Mouse (Mus musculus) mouse embryonic stem cell (cell line): ENCODE results near the gene Cntnap2.

Source experiments
- in situ Hi-C, 2 experiments: fragments of 300-500 bp; cut with MboI; formaldehyde crosslinking; loops; 1 replicate in 1 of 2; 3 replicates in 1 of 2; pipeline ENCODE4 v1.14.3; 2019 to 2020; ENCODE audit warnings: low sequenced_read_pairs in 2 of 2, low pct_unique_long_range_greater_than_20kb in 1 of 2, mixed read lengths in 1 of 2; ENCODE audit not compliant: unreplicated experiment in 1 of 2

The Cntnap2 gene

DNA sequence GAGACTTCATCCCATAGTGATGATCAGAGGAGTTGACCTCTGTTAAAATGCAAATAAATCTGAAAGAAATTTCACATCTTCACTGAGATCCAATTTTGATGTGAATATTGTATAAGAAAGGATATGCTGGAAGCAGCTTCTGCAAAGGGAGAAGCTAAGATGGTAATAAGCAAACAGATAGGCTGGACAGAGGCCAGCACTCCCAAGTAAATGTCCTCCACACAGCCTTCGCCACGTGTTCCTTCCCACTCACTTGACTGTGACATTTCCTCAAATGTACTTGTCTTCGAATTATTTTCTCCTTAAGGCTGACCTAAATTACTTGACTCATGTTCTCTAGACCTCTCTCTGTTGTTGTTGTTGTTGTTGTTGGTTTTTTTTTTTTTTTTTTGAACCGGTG, 981.5 kb downstream of the Cntnap2 start:
- in situ Hi-C loops: no loop called here

DNA sequence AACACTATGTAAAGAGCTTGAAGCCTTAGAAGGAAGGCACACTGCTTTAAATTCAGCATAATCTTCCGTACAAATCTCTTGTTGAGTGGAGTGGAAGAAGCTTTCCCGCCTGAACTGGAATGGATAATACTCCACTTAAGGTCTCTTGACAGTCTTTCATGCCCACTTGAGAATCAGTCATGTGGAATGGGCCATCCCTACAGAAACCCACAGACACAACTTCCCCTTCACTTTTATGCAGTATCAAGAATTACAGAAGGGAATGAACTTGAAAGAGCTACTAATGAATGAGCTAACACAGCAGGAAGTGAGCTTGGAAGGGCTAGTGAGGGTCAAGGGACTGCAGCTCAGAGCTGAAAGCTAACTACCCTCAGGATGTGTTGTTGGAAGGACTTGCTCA, 1021.1 kb downstream of the Cntnap2 start:
- in situ Hi-C loops: no loop called here

DNA sequence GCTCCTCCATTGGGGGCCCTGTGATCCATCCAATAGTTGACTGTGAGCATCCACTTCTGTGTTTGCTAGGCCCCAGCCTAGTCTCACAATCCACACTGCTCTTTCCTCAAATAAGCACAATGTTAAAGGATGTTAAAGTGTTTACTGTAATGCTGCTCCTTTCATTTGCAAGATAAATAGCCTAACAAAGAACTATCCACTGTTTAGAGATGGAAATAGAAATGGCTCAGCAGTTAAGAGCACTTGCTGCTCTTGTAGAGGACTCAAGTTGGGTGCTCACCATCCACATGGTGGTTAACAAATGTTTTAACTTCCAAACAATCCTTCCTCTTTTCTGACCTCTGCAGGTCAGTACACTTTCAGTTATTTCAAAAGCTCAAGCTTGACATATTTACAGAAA, 1022.3 kb downstream of the Cntnap2 start:
- in situ Hi-C loops: no loop called here

DNA sequence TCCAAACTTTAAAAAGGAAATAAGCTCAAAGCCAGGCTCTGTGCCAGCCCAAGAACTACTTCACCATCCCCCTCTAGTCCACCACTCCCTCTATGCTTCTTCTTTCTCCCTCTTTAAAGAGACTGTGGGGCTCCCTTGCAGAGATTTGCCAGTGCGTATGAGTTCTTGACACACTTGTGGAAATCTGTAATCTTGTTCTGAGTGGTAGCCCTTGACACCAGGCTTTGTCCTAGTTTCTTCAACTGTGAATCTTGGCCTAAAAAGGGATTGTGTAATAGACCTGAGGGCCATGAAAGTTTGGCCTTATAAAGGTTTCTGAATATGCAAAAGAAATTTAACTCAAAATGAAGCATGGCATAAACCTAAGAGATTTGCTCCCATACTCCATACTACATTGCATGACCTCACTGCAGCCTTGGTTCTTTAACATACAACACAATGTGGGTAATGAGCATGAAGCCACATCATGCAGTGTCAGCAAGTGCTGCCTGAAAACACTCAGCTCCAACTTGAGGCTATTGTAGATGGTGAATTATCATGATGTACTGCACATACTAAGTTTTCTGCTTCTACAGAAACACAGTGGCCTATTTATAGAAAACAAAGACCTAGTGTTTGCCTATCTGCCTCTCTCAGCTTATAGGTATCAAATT, 1084.2 kb downstream of the Cntnap2 start:
- in situ Hi-C loops: no loop called here

DNA sequence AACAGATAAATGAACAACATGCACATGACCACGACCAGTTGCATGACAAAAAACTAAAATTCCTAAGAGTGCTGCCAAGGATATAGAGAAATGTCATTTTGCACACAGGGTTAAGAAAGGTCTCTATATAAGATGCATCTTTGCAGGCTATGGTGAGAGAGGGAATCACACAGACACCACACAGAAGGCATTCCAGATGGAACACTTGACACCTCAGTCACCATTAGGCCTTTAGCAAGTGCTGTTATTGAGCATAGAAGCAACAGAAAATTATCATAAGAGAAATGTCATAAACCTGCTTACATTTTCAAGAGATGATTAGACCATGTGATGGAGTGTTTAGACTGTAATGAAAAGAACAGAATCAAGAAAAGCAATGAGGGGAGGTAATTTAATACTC, 1107.7 kb downstream of the Cntnap2 start:
- in situ Hi-C loops: no loop called here

DNA sequence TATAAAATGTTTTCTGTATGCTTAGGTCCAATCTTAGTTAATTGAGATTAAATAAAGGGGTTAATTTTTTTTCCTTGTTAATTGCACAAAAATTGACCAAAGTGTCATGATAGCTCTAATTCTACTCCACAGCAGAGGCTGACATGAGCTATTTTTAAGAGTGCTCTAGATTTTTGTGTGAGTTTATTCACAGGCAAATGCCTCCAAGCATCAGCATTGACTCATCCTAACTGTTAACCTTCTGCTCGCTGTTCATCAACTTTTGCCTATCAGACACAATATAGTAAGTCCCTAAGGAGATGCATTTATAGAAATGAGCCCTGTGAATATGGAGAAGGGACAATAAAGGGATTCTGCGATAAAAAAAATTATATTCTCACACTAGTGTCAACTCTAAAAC, 1138.1 kb downstream of the Cntnap2 start:
- in situ Hi-C loops: no loop called here

DNA sequence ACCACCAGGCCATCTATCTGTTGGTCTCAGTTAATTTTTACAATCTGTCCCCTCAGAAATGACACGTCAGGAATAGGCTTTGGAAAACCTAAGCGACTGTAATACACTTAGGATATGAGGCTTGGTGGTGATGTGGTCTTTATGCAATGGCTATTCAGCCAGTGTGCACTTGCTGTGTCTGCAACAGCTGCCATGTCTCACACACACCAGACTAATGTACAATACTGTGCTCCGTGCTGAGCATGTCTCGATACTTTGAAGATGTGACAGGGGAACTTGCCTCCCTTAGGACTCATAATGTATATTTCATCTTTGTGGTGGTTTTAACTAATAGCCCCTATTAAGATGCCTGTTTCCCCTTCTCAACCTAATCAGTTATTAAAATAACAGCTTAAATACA, 1142.7 kb downstream of the Cntnap2 start:
- in situ Hi-C loops: no loop called here

DNA sequence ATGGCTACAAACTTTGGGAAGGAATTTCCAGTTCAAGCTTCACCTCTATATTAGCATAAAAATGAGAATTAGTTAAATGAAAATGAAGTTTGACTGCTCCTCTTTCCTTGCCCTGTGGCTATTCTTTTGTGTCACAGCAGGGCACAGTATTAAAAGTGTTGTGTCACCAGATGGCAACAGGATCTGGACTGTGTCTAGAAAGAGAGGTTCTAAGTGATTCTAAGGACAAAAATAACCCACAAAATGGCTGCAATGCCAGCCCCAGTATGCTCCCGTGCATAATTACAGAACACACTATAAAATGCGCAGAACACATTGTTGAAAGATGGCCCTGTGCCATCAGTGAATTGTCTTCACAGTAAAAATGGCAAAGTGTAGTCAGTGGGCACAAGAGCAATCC, 1146.4 kb downstream of the Cntnap2 start:
- in situ Hi-C loops: no loop called here

DNA sequence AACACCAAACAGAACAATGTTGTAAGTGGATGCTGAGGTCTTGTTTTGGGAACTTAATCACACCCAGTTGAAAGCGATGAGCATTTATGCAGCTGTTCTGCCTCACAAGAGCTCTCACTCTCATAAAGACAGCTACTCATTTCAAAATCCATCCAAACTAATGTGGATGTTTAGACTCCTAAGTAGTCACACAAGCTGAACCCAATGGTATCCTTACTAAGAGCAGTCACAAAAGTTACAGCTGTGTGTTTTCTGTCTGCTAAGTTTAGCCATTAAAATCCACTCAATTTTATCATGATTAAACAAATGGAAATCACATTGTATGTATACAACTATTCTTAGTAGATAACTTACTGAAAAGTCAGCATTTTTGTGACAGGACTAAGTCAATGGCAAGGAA, 1173.7 kb downstream of the Cntnap2 start:
- in situ Hi-C loops: no loop called here

DNA sequence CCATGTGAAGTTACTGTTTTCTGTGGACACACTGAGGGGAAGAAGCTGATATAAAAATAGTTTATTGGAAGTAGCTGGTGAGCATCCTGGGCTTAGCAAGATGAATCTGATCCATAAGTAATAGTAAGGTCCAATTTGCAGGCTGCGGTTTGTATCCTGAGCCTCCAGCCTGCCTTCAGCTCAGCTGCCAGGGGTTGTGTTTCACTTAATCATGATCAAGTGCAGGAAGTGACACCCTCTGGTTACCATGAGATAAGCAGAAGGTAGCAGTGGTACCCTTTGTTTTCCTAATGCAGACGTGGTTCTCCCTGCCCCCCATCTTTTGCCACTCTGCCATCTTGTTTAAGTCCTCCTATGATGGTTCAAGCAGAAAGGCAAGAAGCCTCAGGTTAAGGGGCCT, 1181.2 kb downstream of the Cntnap2 start:
- in situ Hi-C loops: no loop called here

DNA sequence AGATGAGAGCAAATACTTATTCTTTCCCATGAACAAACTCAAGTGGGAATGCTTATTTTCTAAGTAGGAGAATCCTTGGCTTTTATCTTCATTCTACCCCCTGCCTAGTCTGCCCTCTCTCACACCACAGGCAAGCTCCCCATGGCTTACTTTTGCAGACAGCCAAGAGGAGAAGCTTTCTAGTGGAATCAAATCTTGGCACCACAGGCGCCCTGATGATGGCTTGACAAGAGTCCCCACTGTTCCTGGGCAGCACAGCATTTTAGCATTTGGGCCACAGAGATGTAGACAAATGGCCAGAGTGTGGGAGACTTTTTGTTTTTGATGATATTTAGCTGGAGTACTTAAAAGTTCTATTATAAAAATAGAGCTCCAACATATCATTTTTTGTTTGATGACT, 1204.0 kb downstream of the Cntnap2 start:
- in situ Hi-C loops: no loop called here

DNA sequence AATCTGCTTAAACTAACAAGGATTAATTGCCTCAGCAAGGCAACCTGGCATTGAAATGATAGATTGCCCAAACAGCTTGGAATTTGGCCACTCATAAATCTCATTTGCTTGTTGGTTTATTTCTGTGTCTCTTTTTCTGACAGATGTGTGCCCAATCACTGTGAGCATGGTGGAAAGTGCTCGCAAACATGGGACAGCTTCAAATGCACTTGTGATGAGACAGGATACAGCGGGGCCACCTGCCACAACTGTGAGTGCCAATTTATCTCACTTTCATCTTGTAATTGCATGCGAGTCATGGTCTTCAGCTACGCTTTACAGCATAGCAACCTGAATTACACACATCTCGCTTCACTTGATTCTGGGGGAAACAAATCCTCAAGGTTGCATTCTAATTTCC, 1287.8 kb downstream of the Cntnap2 start:
- in situ Hi-C loops: no loop called here

DNA sequence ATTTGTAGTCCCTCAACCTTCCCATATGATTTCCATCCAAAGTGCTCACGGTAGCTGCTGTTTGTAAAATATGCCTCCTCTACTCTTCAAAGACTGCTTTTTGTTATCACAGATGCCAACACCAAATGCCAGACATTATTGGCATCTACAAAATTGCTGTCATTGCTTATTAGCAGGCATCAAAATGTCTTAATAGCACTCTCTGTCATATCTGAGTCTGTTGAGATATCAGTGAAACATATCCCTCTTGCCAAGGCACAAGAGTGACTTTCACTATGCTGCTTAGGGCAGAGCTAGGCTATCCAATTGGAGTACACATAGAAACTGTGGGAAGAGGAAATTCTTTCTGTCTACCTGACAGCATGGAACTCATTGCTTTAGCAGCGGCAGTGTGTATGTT, 1301.9 kb downstream of the Cntnap2 start:
- in situ Hi-C loops: no loop called here

DNA sequence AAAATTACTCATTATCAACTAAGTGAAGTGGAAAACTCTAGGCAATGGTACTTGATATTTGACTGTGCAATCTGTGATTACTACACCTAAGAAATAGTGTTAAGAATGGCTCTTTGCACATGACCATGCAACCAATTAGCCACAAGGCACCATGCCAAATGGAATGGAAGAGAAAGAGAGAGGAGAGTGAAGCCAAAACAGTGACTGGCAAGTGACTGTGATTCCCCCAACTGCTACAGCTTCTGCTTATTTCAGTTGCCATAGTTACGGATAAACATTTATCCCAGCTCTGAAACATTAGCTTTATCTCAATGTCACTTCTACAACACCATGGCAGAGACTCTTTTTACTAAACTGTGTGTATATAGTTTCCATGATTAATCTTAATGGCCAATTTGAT, 1303.0 kb downstream of the Cntnap2 start:
- in situ Hi-C loops: no loop called here

DNA sequence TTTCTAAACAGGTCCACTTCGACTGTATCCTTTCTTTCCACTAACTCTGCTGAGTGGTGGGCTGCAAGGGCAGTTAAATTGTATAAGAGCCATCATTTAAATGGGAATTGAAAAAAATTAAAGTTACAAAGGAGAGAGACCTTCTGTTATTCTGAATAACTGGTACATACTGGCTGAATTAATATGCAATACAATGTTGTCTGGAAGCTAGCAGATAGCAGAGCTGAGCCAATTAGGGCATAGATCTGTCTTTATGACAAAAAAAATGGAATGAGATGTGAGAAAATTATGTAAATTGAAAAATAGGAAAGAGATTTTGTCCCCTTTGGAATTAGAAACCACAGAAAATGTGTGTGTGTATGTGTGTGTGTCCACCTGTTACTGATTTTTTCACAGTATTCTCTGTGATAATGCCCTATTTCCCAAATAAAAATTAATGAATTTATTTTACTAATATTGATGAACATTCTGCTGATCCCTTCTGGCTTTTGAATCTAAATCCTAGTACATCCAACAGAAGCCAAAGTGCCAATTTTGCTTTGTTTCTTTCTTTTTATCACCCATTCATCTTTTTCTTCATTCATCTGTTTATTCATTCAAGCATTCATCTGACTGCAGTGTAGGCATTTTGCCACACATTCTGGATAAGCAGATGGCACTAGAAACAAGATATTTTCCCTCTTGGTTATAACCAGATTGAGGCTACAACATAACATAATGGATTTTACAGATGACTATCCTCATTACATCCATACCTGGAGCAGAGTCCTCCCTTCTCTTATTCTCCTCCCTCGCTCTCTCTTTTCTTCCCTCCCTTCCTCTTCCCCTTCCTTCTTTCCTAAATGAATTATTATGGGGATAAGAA, 1339.8 kb downstream of the Cntnap2 start:
- in situ Hi-C loops: no loop called here

DNA sequence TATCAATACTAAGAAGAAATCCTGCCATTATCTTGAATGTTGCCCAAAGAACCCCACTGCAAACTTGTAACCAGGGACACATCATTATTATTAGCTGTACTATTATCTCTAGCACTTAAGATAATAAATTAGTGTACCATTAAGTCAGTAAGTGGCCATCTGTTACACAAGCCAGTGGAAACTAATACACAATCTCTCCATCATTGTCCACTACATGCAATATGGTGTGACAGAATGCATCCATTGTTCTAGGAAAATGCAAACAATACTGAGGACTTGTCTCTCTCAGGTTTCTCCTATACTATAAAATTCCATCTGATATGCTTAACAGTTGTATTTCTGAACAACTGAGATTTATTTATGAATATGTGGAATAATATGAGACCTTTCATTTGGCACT, 1355.0 kb downstream of the Cntnap2 start:
- in situ Hi-C loops: no loop called here

DNA sequence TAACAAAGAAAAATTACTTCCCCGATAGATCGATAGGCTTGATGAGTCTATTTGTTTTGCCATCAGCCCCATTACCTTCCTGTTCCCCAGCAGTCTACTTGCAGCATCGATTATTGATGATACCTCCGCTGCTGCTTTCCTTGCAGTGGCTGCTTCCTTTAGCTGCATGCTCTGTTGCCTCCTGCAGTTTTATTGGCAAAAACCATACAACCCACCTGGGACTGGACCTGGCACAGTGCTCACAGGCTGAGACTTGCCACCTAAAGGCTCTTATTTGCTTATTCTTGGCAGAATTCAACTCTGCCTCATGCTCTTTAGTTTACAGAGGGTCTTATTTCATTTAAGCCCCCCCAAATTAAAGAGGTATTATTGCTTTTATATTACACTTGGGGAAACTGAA, 1355.4 kb downstream of the Cntnap2 start:
- in situ Hi-C loops: no loop called here

DNA sequence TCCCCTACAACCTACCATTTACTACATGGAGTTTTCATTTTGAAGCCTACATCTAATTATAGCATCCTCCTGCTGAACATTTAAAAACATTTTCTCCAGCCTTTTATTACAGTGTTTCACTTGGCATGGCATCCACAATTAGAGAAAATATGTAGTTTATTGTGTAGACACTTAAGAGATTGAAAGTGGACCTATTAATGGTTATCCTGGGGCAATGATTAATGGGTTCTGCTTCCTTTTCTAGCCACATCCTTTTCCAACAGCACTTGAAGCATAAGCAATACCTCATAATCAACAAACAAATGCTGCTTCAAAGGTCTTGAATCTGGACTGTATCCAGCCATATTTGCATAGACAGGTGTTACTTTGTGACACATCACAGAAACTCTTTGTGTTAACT, 1360.7 kb downstream of the Cntnap2 start:
- in situ Hi-C loops: no loop called here

DNA sequence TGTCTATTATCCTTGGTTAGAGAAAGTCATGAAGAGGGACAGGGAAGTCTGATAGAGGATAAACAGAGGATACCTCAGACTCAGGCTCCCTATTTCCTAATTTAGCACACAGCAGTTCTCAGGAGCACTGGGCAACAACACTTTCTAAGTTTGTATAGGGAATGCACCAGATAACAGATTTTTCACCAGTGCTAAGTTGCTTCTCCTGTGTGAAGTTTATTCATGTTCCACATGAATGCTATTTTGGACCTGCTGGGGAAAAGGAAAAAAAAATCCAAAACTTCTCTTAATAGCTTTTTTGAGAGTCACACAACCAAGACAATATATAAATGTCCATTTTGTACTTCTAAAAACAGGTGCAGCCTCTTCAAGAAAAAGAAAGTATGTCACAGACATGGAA, 1361.2 kb downstream of the Cntnap2 start:
- in situ Hi-C loops: no loop called here

DNA sequence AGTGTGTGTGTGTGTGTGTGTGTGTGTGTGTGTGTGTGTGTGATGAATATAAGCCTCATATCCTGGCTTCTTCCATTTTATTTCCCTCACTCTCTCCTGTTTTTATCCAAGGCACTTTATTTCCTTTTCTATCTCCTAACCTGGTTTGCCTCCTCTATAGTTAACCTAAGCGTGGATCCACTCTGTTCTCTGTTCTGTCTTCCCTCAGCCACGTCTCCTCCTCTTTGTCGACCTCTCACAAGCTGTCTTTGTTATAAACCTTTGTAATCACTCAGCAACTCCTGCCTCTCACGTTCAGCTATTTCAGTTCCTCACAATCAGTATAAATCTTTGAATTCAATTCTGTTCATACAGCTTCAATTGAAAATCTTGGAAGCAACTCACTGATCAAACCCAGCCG, 1369.1 kb downstream of the Cntnap2 start:
- in situ Hi-C loops: no loop called here
